Mouse (Mus musculus) natural killer cell, adult 2 months (primary cell): ENCODE results near the gene Fasl.

Source experiments
- DNase-seq, 2 experiments: peaks; one replicate each; pipeline ENCODE4 v3.0.0; 2022; ENCODE audit warnings: low spot score in 2 of 2

The Fasl gene

DNA sequence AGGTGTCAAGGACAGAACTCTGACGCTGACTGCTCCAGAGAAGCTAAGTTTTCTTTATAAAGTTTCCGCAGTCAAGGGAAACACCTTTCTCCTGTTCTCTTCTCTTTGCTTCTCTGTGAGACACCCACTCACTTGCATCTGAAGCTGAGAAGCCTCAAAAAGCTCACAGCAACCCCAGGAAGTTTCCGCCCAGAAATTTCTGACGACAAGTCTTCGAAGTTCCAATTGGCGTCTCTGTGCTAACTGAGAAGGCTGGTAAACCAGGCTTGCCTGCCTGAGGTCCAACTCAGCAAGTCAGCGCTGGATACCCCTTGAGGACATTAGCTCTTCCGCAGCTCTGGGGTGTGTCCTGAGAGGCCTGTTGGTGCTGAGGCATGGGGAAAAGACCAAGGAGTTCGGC is at the start of gene Fasl:
Gene Fasl (minus strand): TSS at position 157 of the 400 bp plus-strand sequence.
- peak; percentile 75 to 85 for DNase-seq

DNA sequence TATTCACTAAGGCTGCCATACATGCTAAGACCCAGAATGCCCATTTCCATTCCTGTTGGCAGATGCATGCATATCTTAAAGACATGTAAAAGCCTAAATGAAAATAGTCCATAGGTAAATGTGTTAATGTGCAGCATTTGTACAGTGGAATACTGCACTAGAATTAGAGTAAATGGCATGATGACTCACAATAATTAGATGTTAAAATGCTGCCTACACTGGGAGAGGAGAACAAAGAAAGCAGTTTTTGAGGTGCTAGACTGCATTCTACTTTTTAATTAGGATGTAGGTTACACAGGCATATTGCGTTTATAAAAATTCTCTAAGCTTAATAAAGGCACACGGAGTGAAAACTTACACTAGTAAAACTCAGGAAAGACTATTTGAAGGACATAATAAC is 38.4 kb upstream of the Fasl start:
- no peak for DNase-seq

DNA sequence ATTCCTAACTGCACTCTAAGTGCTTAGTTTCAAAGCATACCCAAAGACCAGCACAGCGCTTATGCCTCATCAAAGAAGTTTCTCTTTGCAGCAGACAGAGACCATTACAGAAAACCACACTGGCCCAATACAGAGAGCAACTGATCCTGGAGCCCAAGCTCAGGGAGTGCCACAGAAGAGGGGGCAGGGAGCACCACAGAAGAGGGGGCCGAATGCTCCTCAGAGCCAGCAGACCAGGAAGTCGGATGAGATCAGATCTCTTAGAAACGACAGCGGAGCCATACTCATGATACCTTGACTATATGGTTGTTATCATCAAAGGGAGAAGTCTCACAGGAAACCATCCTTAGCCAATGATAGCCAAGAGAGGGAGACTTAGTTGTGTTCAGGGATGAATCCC is 21.1 kb upstream of the Fasl start:
- peak in 1 of 2 experiments; percentile 31 for DNase-seq

DNA sequence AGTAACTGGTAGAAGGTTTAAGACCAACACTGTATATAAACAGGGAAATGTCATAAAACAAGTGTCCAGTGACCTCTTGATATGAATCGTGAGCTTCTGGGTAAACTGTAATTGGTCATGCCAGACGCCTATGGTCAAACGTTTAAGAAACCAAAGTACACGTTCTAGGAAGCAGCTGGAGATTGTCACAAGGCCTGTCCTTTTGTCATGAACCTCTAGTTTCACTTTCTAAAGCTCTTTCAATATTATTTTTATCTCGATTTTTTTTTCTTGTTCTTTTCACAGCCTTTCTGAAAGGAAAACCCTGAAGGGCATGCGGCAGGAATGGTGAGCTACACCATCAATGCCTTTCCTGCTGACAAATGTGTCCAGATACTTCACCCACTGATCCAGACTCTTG is 20.7 kb upstream of the Fasl start:
- DNase-seq = no peak

DNA sequence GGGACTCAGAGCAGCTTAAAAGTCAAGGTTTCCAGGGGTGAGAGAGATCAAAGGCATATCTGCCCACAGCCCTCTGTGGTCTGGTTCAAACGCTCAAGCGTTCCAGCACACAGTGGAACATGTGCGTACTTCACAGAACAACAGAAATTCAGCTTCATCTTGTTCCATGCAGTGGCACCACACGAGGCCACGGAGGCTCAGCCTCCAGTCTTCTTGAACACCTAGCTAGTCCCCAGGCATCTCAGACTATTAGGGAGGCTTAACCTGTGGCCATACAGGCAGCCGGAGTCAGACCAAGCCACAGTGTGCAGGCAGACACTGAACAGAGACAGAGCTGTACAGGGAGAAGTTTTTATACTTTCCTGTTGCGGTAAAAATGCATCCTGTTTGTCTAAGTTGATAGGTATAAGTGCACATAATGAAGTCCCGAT is 16.3 kb upstream of the Fasl start:
- peak; percentile 68 to 76 for DNase-seq

DNA sequence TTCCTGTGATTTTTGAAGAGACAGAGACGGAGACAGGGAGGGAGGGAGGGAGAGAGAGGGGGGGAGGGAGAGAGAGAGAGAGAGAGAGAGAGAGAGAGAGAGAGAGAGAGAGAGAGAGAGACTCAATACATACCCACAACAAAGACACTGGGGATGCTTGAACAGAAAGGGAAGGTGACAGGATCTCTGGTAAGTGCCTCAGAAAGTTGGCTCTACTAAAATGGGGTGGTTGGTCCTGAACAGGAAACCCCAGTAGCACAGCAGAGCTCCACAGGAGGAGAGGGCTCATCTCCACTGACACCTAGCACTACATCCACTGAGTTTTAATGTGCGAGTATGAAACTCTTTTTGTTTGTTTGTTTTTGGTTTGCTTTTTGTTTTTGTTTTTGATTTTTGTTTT is 13.0 kb upstream of the Fasl start:
- no peak for DNase-seq

DNA sequence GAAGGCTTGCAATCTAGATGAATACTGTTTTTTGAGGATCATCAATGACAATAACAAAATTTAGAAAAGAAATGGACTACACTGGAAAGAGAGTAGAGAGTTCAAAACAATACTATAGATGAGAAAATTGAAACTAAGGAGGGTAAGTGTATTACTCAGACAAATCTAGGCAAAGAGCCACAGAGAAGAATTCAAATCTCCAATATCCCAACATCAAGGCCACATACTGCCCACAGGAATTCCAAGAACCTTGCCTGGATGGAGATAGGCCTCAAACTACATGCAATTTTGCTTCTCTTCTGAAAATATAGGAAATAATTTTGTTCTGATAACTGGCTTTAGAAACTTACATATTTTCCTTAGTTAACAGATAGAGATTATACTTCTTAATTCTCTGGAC is 12.0 kb upstream of the Fasl start:
- no peak for DNase-seq

DNA sequence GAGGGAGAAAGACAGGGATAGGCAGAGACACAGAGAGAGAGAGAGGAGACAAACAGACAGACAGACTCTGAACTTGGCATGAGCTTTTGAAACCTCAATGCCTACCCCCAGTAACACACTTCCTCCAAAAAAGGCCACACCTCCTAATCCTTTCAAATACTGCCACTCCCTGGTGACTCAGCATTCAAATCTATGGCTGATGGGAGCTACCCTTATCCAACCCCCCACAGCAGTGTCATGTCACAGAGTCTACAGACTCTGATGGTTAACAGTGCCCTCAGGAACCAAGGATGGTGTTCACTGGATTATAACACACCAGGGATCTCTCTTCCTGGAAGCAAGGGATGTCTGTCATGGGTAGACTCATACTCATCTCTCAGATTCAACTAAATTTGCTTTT is 11.5 kb upstream of the Fasl start:
- no peak for DNase-seq

DNA sequence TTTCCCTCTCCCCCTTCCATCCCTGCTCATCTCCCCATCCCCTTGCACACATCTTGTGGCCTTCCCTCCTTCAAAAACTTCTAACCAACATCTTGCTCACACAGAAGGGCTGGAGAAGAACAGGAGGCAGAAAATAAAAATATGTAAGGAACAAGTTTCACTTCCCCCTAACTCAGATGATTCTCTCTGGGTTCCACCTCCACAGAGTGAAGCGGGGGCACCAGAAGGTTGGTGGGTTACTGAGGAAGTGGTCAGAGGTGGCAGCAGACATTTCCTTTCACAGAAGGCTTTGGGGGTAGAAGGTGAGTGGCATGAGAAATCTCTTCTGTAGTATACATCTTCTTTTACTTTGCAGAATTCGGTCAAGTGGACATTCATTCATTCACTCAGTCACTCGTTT is 10.6 kb upstream of the Fasl start:
- DNase-seq = peak; percentile 70 to 75

DNA sequence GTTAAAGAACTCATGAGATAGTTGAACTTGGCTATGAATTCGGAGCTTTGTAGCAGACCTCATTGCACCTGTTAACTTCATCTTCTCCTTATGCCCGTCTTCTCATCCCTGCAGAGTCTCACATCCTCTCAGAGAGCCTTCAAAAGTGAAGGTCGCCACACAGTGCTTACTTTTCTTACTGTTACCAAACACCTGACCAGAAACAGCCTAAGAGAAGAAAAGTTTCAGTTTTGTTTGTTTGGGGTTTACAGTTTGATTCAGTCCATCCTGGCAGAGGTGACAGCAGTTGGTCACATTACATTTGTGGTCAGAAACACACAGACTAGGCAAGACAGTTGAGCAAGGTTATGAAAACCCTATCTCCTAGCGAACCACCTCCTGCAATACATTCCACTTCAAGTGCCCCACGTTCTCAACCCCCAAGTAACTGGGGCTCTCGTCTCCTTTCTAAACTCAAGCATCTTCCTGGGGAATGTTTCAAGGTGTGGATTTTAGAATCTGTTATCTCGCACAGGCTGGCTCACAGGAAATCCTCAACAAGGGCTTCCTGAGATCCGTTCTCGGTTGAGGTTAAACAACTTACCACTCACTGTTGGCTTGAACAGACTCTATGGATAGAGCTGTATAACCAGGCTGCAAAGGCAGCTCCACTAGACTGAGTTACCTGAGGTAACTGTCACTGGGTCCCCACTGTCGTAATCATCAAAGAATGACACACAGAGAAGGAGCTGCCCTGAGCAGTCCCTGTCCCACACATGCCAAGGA is 6.3 kb upstream of the Fasl start:
- DNase-seq = peak; percentile 59 to 77

DNA sequence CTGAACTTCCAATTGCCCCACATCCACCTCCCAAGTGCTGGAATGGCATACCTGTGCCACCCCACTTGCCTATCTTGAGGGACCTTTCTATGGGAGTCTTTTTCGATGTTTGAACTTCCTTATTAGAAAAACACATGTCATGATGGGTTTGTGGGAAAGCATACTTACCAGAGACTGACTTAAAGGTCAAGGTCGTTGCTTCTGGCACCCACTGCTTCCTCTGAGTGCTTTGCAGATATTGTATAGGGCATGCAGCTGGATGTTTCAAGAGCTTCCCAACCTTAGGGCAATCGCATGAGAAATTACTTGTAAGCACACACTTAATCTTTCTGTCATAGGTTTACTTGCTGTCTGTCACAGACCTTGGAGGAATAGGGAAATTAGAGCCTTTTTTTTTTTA is 5.0 kb upstream of the Fasl start:
- no peak for DNase-seq

DNA sequence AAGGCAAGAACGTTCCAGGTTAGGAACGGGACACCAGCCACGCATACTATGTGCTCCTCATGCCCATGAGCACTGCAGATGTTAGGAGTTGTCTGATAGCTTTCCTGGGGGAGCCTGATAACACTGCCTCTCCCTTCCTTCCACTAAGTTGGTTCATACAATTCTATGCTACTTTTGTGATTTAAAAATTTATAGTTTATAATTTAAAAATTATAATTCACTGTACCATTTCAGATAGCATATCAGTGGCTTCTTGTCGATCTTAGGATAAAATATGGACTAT is 4.3 kb upstream of the Fasl start:
- DNase-seq = no peak

DNA sequence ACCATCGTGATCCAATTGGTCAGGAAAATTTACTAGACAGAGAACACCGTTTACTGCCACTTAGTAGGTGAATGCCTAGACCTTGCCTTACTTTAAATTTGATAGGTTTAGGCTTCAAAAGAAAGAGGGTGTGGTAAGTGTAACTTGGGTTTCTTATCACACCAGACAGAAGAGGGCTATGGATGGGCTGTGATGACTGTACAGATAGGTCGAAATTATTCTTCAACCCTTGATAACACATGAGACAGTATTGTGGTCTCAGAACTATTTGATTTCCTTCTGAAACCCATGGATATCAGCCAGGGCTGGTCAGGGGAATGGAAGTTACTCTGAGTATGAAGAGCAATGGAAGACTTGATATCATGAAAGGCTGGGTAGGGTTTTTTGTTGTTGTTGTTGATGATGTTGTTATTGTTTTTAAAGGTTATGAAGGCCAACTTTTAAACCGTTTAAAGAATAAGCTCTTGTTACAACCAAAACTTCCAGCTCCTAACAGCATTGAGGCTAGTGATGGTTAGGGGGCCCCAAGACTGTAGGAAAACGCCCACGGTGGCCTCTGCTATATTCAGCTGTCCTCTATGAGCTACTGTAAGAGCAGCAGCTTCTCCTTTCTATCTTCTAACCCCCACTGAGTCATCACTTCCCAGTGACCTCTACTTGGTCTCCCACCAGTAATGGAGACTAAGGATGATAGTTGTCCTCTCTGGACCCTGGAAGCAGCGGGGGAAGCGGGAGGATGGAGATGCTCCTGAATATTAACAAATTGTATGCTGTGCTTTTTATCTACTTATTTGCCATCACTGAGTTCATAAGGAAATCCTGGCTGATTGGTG is 3.8 kb upstream of the Fasl start:
- no peak for DNase-seq

DNA sequence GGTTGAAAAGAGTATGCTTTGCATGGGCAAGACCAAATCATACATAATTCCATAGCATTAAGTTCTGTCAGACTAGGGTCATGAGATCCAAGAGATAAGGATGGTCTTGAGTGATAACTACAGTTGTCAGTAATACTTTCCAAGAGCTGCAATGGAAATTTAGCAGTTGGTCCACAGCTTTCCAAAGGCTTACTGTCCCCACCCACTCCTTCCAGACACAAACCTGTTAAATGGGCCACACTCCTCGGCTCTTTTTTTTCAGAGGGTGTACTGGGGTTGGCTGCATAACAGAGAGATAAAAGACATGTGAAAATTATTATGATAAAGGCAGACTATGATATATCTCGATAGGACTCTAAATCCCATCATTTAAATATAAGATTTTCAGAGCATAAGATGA is 5.6 kb downstream of the Fasl start:
- no peak for DNase-seq

DNA sequence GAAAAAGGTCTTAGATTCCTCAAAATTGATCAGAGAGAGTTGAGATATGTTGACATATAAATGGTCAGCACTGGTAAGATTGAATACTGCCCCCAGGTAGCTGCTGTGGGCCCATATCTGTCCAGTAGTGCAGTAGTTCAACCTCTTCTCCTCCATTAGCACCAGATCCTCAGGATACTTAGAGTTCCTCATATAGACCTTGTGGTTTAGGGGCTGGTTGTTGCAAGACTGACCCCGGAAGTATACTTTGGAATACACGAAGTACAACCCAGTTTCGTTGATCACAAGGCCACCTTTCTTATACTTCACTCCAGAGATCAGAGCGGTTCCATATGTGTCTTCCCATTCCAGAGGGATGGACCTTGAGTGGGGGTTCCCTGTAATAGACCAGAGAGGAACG is 6.7 kb downstream of the Fasl start:
- no peak for DNase-seq

DNA sequence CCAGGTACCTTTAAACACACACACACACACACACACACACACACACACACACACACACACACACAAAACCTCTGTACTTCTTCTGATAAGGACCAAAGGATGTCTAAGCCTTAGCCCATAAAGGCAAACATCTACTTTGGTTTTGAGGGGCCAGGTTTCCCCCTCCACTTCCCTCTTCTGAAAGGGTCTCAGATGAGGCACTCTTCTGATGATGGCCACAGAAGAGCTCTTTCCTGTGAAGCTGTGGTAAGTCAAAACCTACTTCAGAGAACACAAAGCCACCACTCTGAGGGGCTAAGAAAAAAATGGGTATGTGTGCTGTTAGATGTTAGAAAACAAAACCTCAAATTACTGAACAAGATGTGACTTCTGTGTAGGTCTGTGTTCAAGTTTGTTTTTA is 9.2 kb downstream of the Fasl start:
- peak; percentile 45 to 64 for DNase-seq

DNA sequence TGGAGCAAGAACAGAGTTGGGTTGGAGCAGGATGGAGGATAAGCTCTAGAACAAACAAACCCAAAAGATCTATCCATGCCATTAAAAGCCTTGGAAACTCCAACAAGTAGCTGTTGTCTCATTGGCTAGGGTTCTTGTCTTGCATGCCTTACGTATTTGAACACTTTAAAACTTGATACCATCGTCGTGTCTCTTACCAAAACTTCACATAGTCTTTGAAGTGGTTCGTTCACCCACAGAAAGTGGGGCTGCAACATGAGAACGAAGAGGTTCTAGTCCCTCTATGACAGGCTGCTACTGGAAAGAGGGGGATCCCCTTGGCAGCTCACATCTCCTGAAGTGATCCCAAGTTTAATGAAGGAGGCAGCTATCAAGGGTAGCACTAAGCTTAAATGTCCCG is 13.1 kb downstream of the Fasl start:
- DNase-seq = peak; percentile 65 to 80

DNA sequence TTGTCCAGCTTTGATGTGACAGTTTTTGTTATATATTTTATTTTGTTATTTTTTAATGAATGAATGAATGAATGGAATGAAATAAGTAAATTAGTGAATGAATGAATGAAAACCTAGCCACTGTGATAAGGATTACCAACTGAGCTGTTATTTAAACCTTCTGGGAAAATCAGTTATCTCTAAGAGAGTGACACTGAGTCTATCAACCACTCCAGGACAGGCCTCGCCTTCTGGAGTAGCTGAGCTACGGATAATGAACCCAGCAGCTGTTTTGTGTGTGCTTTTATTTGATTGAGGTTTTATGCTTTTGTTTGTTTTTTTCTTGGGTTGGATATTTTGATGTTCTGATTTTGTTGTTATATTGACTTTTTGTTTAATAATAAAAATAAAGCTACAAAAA is 17.0 kb downstream of the Fasl start:
- no peak for DNase-seq

DNA sequence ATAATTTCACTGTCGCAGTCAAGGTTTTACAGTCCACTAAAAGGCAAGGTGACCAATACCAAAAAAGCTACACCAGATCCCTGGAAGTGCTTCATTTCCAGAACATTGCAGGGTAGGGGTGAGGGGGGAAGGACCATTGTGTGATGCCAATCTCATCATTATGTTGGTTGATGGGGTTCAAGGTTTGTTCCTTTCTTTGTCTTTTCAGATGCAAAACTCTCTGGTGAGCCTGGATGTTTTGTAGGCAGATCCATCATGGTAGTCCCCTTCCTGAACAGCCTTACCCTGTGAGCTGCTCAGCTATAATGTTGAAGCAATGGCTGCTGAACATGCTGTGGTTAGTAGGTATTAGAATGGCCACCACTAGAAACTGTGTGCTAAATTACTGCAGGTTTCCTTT is 19.0 kb downstream of the Fasl start:
- DNase-seq = no peak

DNA sequence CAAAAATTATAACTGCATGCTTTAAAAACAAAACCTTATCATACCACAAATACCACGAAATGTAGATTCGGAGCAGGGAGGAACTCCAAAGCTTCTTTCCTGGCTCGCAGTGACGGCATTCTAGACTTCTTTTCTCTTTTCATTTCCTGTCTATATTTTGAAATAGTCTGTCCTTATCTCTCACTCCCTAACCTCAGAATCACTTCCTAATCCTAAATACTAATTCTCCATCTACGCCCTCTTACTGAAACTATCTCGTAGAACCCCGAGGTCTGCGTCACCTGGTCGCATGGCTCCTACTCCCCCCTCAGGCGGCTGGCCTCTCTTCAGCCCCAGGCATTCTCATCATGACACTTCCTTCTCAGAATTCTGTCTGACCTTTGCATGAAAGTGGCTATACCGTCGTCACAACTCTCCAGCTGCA is 21.2 kb downstream of the Fasl start:
- DNase-seq = peak; percentile 86 to 90

DNA sequence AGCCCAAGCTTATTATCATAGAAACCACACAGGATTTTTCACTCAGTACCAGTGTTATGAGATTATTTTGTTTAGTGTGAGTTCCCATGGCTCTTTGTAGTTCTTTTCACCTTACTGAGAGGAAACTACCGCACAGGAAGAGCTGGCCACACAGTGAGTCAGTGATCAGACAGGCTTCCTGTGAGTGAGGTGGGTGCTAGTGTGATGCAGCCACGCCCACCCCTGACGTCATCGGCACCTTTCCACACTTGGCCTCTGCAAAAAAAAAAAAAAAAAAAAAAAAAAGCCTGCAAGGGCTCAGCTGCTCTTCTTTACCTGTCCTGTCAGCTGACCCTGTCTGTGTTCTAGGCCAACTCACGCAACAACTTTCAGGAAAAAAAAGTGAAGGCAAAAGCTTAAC is 21.6 kb downstream of the Fasl start:
- DNase-seq = peak; percentile 94 to 96

DNA sequence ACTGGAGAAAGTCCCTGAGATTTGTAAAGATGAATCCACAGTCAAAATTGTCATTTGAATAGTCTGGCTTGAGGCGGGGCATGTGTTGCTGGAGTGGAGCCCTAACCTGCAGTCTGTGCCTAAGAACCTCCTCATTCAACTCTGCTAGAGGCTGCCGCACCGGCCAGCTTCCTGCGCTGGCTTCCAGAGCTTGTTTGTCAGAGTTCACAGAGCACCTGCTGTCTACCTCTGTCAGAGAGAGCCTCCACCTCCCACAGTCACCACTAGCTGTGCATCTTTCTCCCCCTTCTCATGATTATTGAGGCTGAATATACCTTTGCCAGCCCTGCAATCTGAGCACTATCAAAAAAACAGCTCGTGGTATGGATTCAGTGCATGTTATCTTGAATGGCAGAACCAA is 22.4 kb downstream of the Fasl start:
- DNase-seq = peak; percentile 82 to 84

DNA sequence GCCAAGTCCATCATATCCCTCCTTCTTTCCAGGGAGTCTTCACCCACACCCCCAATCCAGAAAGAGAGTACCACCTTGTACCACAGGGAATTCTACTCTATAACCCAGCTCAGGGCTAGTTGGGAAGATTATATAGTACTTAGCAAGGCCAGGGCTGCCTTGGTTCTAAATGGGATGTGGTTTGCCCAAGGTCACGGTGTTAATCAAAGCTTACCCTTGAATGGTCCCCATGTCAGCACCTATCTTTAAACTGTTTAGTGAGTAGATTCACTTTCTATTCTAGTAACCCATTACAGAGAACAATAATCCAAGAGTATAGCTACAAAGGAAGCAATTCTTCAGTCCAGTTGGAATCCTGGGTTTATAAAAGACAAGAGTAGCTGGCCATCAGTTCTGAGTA is 23.3 kb downstream of the Fasl start:
- DNase-seq = peak in 1 of 2 experiments; percentile 51
